Mouse (Mus musculus): ENCODE results near the gene Avil.

DNA sequence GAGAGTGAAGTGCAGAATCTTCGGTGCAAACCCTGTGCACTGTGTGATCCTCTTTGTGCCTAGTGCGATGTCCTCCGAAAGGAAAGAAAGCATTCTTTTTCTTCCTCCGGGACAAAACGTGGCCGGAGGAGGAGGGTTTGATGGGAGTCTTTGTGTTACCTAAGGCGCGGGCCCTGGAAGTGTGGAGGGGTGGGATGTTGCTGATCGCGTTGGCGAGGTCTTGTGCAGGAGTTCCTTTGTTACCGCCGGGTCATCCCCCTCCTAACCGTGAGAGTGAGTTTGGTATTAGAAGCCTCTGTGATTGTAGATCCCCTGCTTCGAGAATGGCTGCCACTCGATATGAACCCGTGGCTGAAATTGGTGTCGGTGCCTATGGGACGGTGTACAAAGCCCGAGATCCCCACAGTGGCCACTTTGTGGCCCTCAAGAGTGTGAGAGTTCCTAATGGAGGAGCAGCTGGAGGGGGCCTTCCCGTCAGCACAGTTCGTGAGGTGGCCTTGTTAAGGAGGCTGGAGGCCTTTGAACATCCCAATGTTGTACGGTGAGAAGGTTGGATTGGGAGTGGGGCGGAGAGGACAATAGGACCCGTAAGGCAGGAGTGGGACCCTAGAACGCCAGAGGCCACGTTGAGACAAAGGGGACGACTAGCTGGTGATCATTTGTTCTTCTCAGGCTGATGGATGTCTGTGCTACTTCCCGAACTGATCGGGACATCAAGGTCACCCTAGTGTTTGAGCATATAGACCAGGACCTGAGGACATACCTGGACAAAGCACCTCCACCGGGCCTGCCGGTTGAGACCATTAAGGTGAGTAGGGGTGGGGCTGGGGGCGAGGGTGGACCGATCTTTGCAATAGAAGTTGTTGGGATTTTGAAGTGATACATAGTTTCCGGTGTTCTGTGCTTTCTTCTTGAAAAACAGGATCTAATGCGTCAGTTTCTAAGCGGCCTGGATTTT lies 63.7 kb downstream of the Avil start:
- no peak for TF ChIP-seq CTCF (IDR thresholded peaks at IDR 0.05; ENCODE audit: low read depth, low read length)
- no peak for TF ChIP-seq POLR2A (IDR thresholded peaks at IDR 0.05; ENCODE audit: extremely low read depth, insufficient read depth, low read length)

All from liver, adult 2 months (tissue).